Mouse (Mus musculus): ENCODE measurements at regions not wholly inside any gene's neighbourhood (a gene's known extent, or its start where the extent isn't known, plus 50 kb on each side); places are given as distances from the start of the nearest gene placed in this dataset.
A peak's percentile ranks its signal among the peaks of the same experiment; 100 is the strongest.

DNA sequence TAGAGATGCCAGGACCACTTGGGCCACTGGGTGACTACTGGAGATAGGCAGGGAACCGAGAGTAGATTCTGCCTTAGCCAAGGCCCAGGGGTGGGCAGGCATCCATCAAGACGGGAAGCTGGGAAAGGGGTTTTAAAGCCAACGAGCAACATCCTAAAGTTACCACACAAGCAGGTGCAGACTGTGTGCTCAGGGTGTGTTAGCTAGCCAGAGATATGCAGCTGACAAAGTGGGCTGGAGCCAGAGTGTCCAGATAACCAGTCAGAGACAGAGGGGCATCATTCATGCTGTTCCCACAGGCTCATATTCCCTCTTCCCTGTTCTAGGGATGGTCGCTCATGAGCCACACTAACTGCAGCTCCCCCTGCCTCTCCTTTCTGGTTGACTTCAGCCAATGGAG, 104.2 kb downstream of the Vegfa start:
- 0 out of 2 replicates have a peak, but pooled peaks cover 2% of the 10 kb centered on the region for H3K27me3 ChIP-seq
- WGBS: 73% methylated on average over 4 of the region's 4 CpGs
- peaks cover 31% of the 10 kb centered on the region for H3K4me1 ChIP-seq
- no peak overlapping the region for H3K4me3 ChIP-seq (replicated peaks)
- no peak overlapping the region for H3K4me2 ChIP-seq
- no peaks in the 10 kb centered on the region for H3K36me3 ChIP-seq
- no peak overlapping the region for H3K9ac ChIP-seq
- no peak for ATAC-seq (replicated peaks; ENCODE audit: low FRiP score)
- no peaks in the 10 kb centered on the region for H3K9me3 ChIP-seq (replicated peaks)
- H3K27ac ChIP-seq: no peak overlapping the region

DNA sequence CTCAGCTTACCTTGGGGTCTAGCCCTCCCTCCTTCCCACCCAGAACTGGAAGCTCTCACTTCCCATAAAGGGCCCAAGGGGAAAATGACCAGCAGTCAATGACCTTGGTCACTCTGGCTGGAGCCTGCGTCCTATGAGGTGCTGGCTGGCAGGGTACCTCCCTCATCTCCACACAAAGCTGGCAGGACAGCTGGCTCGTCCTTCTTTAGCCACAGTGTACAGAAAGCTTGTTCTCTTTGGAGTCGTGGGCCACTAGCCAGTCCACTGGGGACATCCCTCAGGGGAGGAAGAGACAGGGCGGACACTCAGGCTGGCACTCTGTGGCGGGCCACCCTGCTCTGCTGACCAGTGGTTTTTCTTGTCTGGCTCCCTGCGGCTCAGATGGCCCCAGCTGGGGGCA, 106.3 kb downstream of the Vegfa start:
- 0 out of 2 replicates have a peak, but pooled peaks cover 2% of the 10 kb centered on the region for H3K27me3 ChIP-seq
- H3K36me3 ChIP-seq: no peaks in the 10 kb centered on the region
- H3K4me1 ChIP-seq: peaks cover 14% of the 10 kb centered on the region
- no peaks in the 10 kb centered on the region for H3K9me3 ChIP-seq (replicated peaks)
- H3K4me2 ChIP-seq: no peak overlapping the region
- WGBS: 55% methylated on average over 6 of the region's 6 CpGs
- no peak overlapping the region for H3K27ac ChIP-seq
- H3K4me3 ChIP-seq (replicated peaks): no peak overlapping the region
- ATAC-seq (replicated peaks; ENCODE audit: low FRiP score): no peak
- no peak overlapping the region for H3K9ac ChIP-seq

DNA sequence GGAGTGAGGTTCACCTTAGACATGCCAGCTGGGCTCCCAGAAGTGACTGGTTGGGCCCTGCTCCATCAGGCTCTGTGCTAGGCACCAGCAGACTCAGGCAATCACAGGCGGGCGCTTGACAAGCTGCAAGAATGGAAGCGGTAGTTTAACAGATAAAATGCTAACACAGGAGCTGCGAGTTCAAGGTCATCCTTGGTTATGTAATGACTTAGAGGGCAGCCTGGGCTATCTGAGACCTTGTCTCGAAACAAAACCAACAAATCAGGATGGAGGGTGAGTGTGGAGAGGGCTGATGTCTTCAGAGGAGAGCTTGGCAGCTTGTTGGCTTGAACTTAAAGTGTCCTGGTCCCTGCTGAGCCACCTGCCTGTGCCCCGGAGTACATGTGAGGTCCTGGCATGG, 107.6 kb downstream of the Vegfa start:
- Histone ChIP-seq H3K27me3 (0 out of 2 replicates have a peak, but pooled peaks cover 2% of the 10 kb centered on the region), H3K4me2 (no peak overlapping the region), H3K4me1 (peaks cover 16% of the 10 kb centered on the region), H3K9ac (no peak overlapping the region), H3K27ac (no peak overlapping the region), H3K36me3 (no peaks in the 10 kb centered on the region), H3K9me3 (replicated peaks) (no peaks in the 10 kb centered on the region), H3K4me3 (replicated peaks) (no peak overlapping the region)
- no peak for ATAC-seq (replicated peaks; ENCODE audit: low FRiP score)
- WGBS: 92% methylated on average over 6 of the region's 6 CpGs

- Histone ChIP-seq H3K27ac (no peak overlapping the region), H3K4me2 (no peak overlapping the region)
These were observed 108.9 kb downstream of the Vegfa start for GRCm38 (mm10) chr17:45923217-45923730.

DNA sequence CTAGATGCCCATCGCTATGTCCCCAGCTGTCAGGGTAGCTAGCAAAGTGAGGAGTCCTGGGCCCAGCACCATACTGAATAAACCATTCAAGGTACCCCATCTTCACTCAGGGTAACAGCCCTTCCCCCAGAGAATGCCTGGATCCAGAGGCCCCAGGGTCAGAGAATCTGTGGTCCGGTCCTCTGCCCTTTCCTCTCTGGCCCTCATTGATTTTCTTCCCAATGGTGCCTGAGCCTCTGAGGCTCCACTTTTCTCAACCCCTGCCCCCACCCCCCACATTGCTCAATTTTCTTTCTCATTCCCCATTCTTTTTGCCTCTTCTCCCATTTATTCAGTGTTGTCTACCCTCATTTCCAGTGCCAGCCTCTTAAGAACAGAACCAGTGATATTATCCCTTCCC, 114.5 kb downstream of the Vegfa start:
- Histone ChIP-seq H3K27me3 (no peaks in the 10 kb centered on the region), H3K4me1 (peaks cover 9% of the 10 kb centered on the region), H3K36me3 (no peaks in the 10 kb centered on the region), H3K27ac (no peak overlapping the region), H3K4me2 (no peak overlapping the region), H3K9me3 (replicated peaks) (no peaks in the 10 kb centered on the region), H3K4me3 (replicated peaks) (no peak overlapping the region), H3K9ac (no peak overlapping the region)
- ATAC-seq (replicated peaks; ENCODE audit: low FRiP score): no peak
- WGBS: 96% methylated on average over 2 of the region's 2 CpGs

More at GRCm38 (mm10) chr17:45923217-45923730, 108.9 kb downstream of the Vegfa start:
- no peaks in the 10 kb centered on the region for H3K9me3 ChIP-seq (replicated peaks)
- peaks cover 13% of the 10 kb centered on the region for H3K4me1 ChIP-seq
- ATAC-seq (replicated peaks; ENCODE audit: low FRiP score): no peak
- H3K9ac ChIP-seq: no peak overlapping the region
- no peak overlapping the region for H3K4me3 ChIP-seq (replicated peaks)
- H3K27me3 ChIP-seq: 0 out of 2 replicates have a peak, but pooled peaks cover 2% of the 10 kb centered on the region
- H3K36me3 ChIP-seq: no peaks in the 10 kb centered on the region
- 69% methylated on average over 8 of the region's 8 CpGs for WGBS

GRCm38 (mm10) chr17:45916937-45917336, 115.2 kb downstream of the Vegfa start:
- Histone ChIP-seq H3K9me3 (replicated peaks) (0 out of 2 replicates have a peak, but pooled peaks cover 3% of the 10 kb centered on the region), H3K4me1 (peaks cover 9% of the 10 kb centered on the region), H3K36me3 (no peaks in the 10 kb centered on the region), H3K9ac (no peak overlapping the region), H3K4me2 (no peak overlapping the region), H3K27me3 (no peaks in the 10 kb centered on the region), H3K27ac (0 out of 2 replicates have a peak overlapping the region, but pooled peaks have one; percentile 18), H3K4me3 (replicated peaks) (no peak overlapping the region)
- no peak for ATAC-seq (replicated peaks; ENCODE audit: low FRiP score)
- 68% methylated on average over 4 of the region's 4 CpGs for WGBS

DNA sequence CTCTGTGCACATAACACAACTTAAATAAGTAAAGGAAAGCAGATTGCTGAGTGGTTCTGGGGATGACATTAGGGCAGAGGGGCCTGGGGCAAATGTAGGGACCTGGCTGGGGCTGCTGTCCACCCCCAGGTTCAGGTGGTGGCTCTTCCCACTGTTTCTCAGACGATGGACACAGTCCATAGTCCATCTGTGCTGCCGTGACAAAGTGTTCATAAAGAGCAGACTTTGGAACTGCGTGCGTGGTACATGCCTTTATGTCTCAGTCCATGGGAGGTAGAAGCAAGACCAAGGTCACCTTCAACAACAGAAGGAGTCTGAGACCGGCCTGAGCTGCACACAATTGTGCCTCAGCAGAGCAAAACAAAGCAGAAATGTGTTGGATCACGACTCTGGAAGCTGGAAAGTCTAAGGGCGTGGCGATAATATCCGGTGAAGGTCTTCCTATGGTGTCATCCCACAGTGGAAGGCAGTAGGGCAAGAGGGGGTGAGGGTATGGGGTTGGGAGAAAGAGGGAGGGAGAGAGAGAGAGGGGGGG, 117.4 kb downstream of the Vegfa start:
- H3K27ac ChIP-seq: no peak overlapping the region
- no peak for ATAC-seq (replicated peaks; ENCODE audit: low FRiP score)
- no peaks in the 10 kb centered on the region for H3K36me3 ChIP-seq
- no peaks in the 10 kb centered on the region for H3K27me3 ChIP-seq
- H3K4me3 ChIP-seq (replicated peaks): no peak overlapping the region
- no peak overlapping the region for H3K4me2 ChIP-seq
- 0 out of 2 replicates have a peak, but pooled peaks cover 4% of the 10 kb centered on the region for H3K9me3 ChIP-seq (replicated peaks)
- H3K4me1 ChIP-seq: peaks cover 3% of the 10 kb centered on the region; the same call in 1 of the 2 replicates
- WGBS: 81% methylated on average over 9 of the region's 9 CpGs
- H3K9ac ChIP-seq: no peak overlapping the region

- 81% methylated on average over 1 of the region's 1 CpGs for WGBS
These were observed 117.9 kb downstream of the Vegfa start for GRCm38 (mm10) chr17:45914237-45914636.

DNA sequence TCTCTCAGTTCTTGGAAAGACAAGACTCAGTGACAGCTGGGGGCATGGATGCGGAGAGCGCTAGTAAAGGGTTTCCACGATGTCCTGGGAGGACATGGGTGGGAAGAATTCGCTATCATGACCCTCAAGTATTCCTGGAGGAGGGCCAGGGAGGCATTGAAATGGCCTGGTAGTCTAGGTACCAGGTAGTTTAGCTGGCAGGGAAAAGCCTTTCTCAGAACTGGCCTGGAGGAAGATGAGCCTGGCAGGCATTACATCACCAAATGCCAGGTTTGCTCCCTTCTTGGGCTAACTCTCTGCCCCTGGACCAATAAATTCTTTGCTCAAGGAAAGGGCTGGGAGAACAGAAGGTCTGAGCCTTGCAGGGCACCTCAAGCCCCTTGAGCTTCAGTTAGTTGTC, 118.5 kb downstream of the Vegfa start:
- Histone ChIP-seq H3K4me2 (no peak overlapping the region), H3K4me1 (no peaks in the 10 kb centered on the region), H3K36me3 (no peaks in the 10 kb centered on the region), H3K9me3 (replicated peaks) (0 out of 2 replicates have a peak, but pooled peaks cover 4% of the 10 kb centered on the region), H3K9ac (no peak overlapping the region), H3K27me3 (no peaks in the 10 kb centered on the region), H3K4me3 (replicated peaks) (no peak overlapping the region), H3K27ac (no peak overlapping the region)
- WGBS: 94% methylated on average over 4 of the region's 4 CpGs
- no peak for ATAC-seq (replicated peaks; ENCODE audit: low FRiP score)

More at GRCm38 (mm10) chr17:45914237-45914636, 117.9 kb downstream of the Vegfa start:
- Histone ChIP-seq H3K4me3 (replicated peaks) (no peak overlapping the region), H3K4me2 (no peak overlapping the region), H3K27me3 (no peaks in the 10 kb centered on the region), H3K36me3 (no peaks in the 10 kb centered on the region), H3K4me1 (0 out of 2 replicates have a peak, but pooled peaks cover 3% of the 10 kb centered on the region), H3K27ac (no peak overlapping the region), H3K9me3 (replicated peaks) (0 out of 2 replicates have a peak, but pooled peaks cover 4% of the 10 kb centered on the region), H3K9ac (no peak overlapping the region)
- ATAC-seq (replicated peaks; ENCODE audit: low FRiP score): no peak

- no peak for ATAC-seq (replicated peaks; ENCODE audit: low FRiP score)
- 0 out of 2 replicates have a peak, but pooled peaks cover 4% of the 10 kb centered on the region for H3K9me3 ChIP-seq (replicated peaks)
- H3K9ac ChIP-seq: no peak overlapping the region
- H3K4me3 ChIP-seq (replicated peaks): no peak overlapping the region
- no peaks in the 10 kb centered on the region for H3K36me3 ChIP-seq
- no peak overlapping the region for H3K4me2 ChIP-seq
- no peak overlapping the region for H3K27ac ChIP-seq
- WGBS: 92% methylated on average over 3 of the region's 3 CpGs
- H3K4me1 ChIP-seq: peaks cover 10% of the 10 kb centered on the region
- no peaks in the 10 kb centered on the region for H3K27me3 ChIP-seq
These were observed 120.0 kb downstream of the Vegfa start for GRCm38 (mm10) chr17:45912165-45912564.

GRCm38 (mm10) chr17:45911201-45911731, 120.9 kb downstream of the Vegfa start:
- H3K9me3 ChIP-seq (replicated peaks): 0 out of 2 replicates have a peak, but pooled peaks cover 4% of the 10 kb centered on the region
- H3K4me3 ChIP-seq (replicated peaks): no peak overlapping the region
- H3K4me2 ChIP-seq: no peak overlapping the region
- no peaks in the 10 kb centered on the region for H3K36me3 ChIP-seq
- no peak overlapping the region for H3K27ac ChIP-seq
- H3K4me1 ChIP-seq: peaks cover 10% of the 10 kb centered on the region
- H3K9ac ChIP-seq: no peak overlapping the region
- H3K27me3 ChIP-seq: no peaks in the 10 kb centered on the region
- no peak for ATAC-seq (replicated peaks; ENCODE audit: low FRiP score)
- 88% methylated on average over 13 of the region's 13 CpGs for WGBS

GRCm38 (mm10) chr17:45910245-45910644, 121.9 kb downstream of the Vegfa start:
- H3K27me3 ChIP-seq: no peaks in the 10 kb centered on the region
- ATAC-seq (replicated peaks; ENCODE audit: low FRiP score): no peak
- peaks cover 10% of the 10 kb centered on the region for H3K4me1 ChIP-seq
- H3K4me2 ChIP-seq: no peak overlapping the region
- no peak overlapping the region for H3K4me3 ChIP-seq (replicated peaks)
- 83% methylated on average over 3 of the region's 3 CpGs for WGBS
- no peak overlapping the region for H3K9ac ChIP-seq
- no peak overlapping the region for H3K27ac ChIP-seq
- H3K36me3 ChIP-seq: no peaks in the 10 kb centered on the region
- 0 out of 2 replicates have a peak, but pooled peaks cover 4% of the 10 kb centered on the region for H3K9me3 ChIP-seq (replicated peaks)

Data from kidney, embryonic 15.5 days (tissue).